Mouse (Mus musculus): Measurements from ENCODE around the gene 4921539E11Rik. TPM values are rescaled to one million over a fixed set of nuclear protein-coding genes. Genes with fewer than 3 reads are reported as not detected.
A peak's percentile ranks its signal among the peaks of the same experiment; 100 is the strongest.

4921539E11Rik gene
- polyA plus RNA-seq, 1 experiment from 2014 or later: not detected

GRCm38 (mm10) chr4:103221789-103222188 is 68.9 kb downstream of the 4921539E11Rik start:
- Histone ChIP-seq H3K4me2 (ENCODE audit: low read depth, low read length) (no peak overlapping the region), H3K9ac (replicated peaks) (no peak overlapping the region), H3K27ac (ENCODE audit: low read depth) (no peak overlapping the region), H3K36me3 (replicated peaks; ENCODE audit: insufficient read depth, low read length) (no peaks in the 10 kb centered on the region), H3K9me3 (ENCODE audit: low read length) (no peaks in the 10 kb centered on the region), H3K4me3 (ENCODE audit: low read depth, low read length) (no peak overlapping the region), H3K4me1 (ENCODE audit: insufficient read depth) (no peaks in the 10 kb centered on the region), H3K27me3 (ENCODE audit: insufficient read depth, low read length) (no peaks in the 10 kb centered on the region)
- TF ChIP-seq EP300 (IDR thresholded peaks at IDR 0.05; ENCODE audit: low read depth): no peak
- TF ChIP-seq CTCF (IDR thresholded peaks at IDR 0.05; ENCODE audit: low read depth): no peak
- ATAC-seq (no peak), DNase-seq (no peak)
- 41% methylated on average over 6 of the region's 6 CpGs for WGBS (ENCODE audit: insufficient replicate concordance)

- ATAC-seq (no peak), DNase-seq (no peak)
- TF ChIP-seq EP300 (IDR thresholded peaks at IDR 0.05; ENCODE audit: low read depth) (no peak), CTCF (IDR thresholded peaks at IDR 0.05; ENCODE audit: low read depth) (no peak)
- no peak overlapping the region for H3K9ac ChIP-seq (replicated peaks)
- WGBS (ENCODE audit: insufficient replicate concordance): 80% methylated on average over 5 of the region's 5 CpGs
- no peak overlapping the region for H3K4me3 ChIP-seq (ENCODE audit: low read depth, low read length)
- H3K27me3 ChIP-seq (ENCODE audit: insufficient read depth, low read length): no peaks in the 10 kb centered on the region
- no peaks in the 10 kb centered on the region for H3K9me3 ChIP-seq (ENCODE audit: low read length)
- no peaks in the 10 kb centered on the region for H3K36me3 ChIP-seq (replicated peaks; ENCODE audit: insufficient read depth, low read length)
- H3K4me1 ChIP-seq (ENCODE audit: insufficient read depth): peaks cover 6% of the 10 kb centered on the region
- no peak overlapping the region for H3K27ac ChIP-seq (ENCODE audit: low read depth)
- H3K4me2 ChIP-seq (ENCODE audit: low read depth, low read length): no peak overlapping the region
These were observed 71.7 kb downstream of the 4921539E11Rik start for GRCm38 (mm10) chr4:103219011-103219410.

GRCm38 (mm10) chr4:103216046-103216445 is 74.6 kb downstream of the 4921539E11Rik start:
- WGBS (ENCODE audit: insufficient replicate concordance): 55% methylated on average over 6 of the region's 6 CpGs
- DNase-seq (peak; percentile 40), ATAC-seq (peak; percentile 58)
- H3K36me3 ChIP-seq (replicated peaks; ENCODE audit: insufficient read depth, low read length): 0 out of 2 replicates have a peak, but pooled peaks cover 4% of the 10 kb centered on the region
- peak overlapping the region; percentile 87 for H3K4me2 ChIP-seq (ENCODE audit: low read depth, low read length)
- no peak for TF ChIP-seq CTCF (IDR thresholded peaks at IDR 0.05; ENCODE audit: low read depth)
- peak; percentile 43; the same call in 1 of the 2 replicates for TF ChIP-seq EP300 (IDR thresholded peaks at IDR 0.05; ENCODE audit: low read depth)
- H3K27me3 ChIP-seq (ENCODE audit: insufficient read depth, low read length): no peaks in the 10 kb centered on the region
- H3K4me3 ChIP-seq (ENCODE audit: low read depth, low read length): no peak overlapping the region
- peaks cover 13% of the 10 kb centered on the region for H3K4me1 ChIP-seq (ENCODE audit: insufficient read depth)
- peak overlapping the region; percentile 98 for H3K27ac ChIP-seq (ENCODE audit: low read depth)
- no peaks in the 10 kb centered on the region for H3K9me3 ChIP-seq (ENCODE audit: low read length)
- no peak overlapping the region for H3K9ac ChIP-seq (replicated peaks)

- 3% methylated on average over 50 of the region's 70 CpGs for WGBS (ENCODE audit: insufficient replicate concordance)
- H3K36me3 ChIP-seq (replicated peaks; ENCODE audit: insufficient read depth, low read length): 0 out of 2 replicates have a peak, but pooled peaks cover 7% of the 10 kb centered on the region
These were observed 75.5 kb downstream of the 4921539E11Rik start, which contains the start of gene Slc35d1 for GRCm38 (mm10) chr4:103214925-103215820. TSS of gene Slc35d1 (minus strand) at chr4:103215164.

GRCm38 (mm10) chr4:103214498-103214924 is 76.2 kb downstream of the 4921539E11Rik start:
- H3K9me3 ChIP-seq (ENCODE audit: low read length): no peaks in the 10 kb centered on the region
- peak overlapping the region; percentile 97 for H3K4me3 ChIP-seq (ENCODE audit: low read depth, low read length)
- peak overlapping the region; percentile 98 for H3K9ac ChIP-seq (replicated peaks)
- TF ChIP-seq EP300 (IDR thresholded peaks at IDR 0.05; ENCODE audit: low read depth): no peak
- TF ChIP-seq CTCF (IDR thresholded peaks at IDR 0.05; ENCODE audit: low read depth): no peak
- H3K4me1 ChIP-seq (ENCODE audit: insufficient read depth): peaks cover 13% of the 10 kb centered on the region
- no peaks in the 10 kb centered on the region for H3K27me3 ChIP-seq (ENCODE audit: insufficient read depth, low read length)
- H3K36me3 ChIP-seq (replicated peaks; ENCODE audit: insufficient read depth, low read length): 0 out of 2 replicates have a peak, but pooled peaks cover 9% of the 10 kb centered on the region
- peak overlapping the region; percentile 98 for H3K27ac ChIP-seq (ENCODE audit: low read depth)
- WGBS (ENCODE audit: insufficient replicate concordance): 1% methylated on average over 48 of the region's 48 CpGs
- peak; percentile 70 for DNase-seq
- H3K4me2 ChIP-seq (ENCODE audit: low read depth, low read length): peak overlapping the region; percentile 87
- peak; percentile 66 for ATAC-seq

More at GRCm38 (mm10) chr4:103214925-103215820, 75.5 kb downstream of the 4921539E11Rik start, which contains the start of gene Slc35d1:
- Histone ChIP-seq H3K9me3 (ENCODE audit: low read length) (no peaks in the 10 kb centered on the region), H3K4me2 (ENCODE audit: low read depth, low read length) (peak within 1 kb of the TSS; percentile 87), H3K4me3 (ENCODE audit: low read depth, low read length) (peak within 1 kb of the TSS; percentile 97), H3K9ac (replicated peaks) (peak within 1 kb of the TSS; percentile 98), H3K27me3 (ENCODE audit: insufficient read depth, low read length) (no peaks in the 10 kb centered on the region), H3K4me1 (ENCODE audit: insufficient read depth) (peaks cover 13% of the 10 kb centered on the region), H3K27ac (ENCODE audit: low read depth) (peak within 1 kb of the TSS; percentile 98)
- TF ChIP-seq CTCF (IDR thresholded peaks at IDR 0.05; ENCODE audit: low read depth) (peak; percentile 32; the same call in 1 of the 2 replicates), EP300 (IDR thresholded peaks at IDR 0.05; ENCODE audit: low read depth) (no peak)
- DNase-seq (peak; percentile 88), ATAC-seq (peak; percentile 91)

GRCm38 (mm10) chr4:103213859-103214497 is 76.7 kb downstream of the 4921539E11Rik start:
- Histone ChIP-seq H3K9ac (replicated peaks) (peak overlapping the region; percentile 98), H3K4me3 (ENCODE audit: low read depth, low read length) (peak overlapping the region; percentile 97), H3K4me1 (ENCODE audit: insufficient read depth) (peaks cover 13% of the 10 kb centered on the region), H3K9me3 (ENCODE audit: low read length) (no peaks in the 10 kb centered on the region), H3K4me2 (ENCODE audit: low read depth, low read length) (peak overlapping the region; percentile 87), H3K36me3 (replicated peaks; ENCODE audit: insufficient read depth, low read length) (peaks cover 12% of the 10 kb centered on the region), H3K27me3 (ENCODE audit: insufficient read depth, low read length) (no peaks in the 10 kb centered on the region), H3K27ac (ENCODE audit: low read depth) (peak overlapping the region; percentile 98)
- DNase-seq (no peak), ATAC-seq (no peak)
- TF ChIP-seq CTCF (IDR thresholded peaks at IDR 0.05; ENCODE audit: low read depth) (no peak), EP300 (IDR thresholded peaks at IDR 0.05; ENCODE audit: low read depth) (no peak)
- 7% methylated on average over 30 of the region's 30 CpGs for WGBS (ENCODE audit: insufficient replicate concordance)
